Mouse (Mus musculus) urinary bladder, adult 2 months (tissue): ENCODE results near the gene St6galnac6. TPM values are rescaled to one million over a fixed set of nuclear protein-coding genes. Genes with fewer than 3 reads are reported as not detected.

ENCODE experiments used
- DNase-seq: peaks from one replicate; pipeline ENCODE4 v3.0.0; 2022; ENCODE audit warnings: low spot score
- polyA plus RNA-seq: library from polyadenylated mRNA; depleted of rRNA; stranded (reverse); fragments of >200 nt; gene quantifications from 2 replicates; pipeline ENCODE4 v1.2.3, GENCODE M21; 2012

Gene St6galnac6
- polyA plus RNA-seq, 1 experiment: 20.8 TPM

DNA sequence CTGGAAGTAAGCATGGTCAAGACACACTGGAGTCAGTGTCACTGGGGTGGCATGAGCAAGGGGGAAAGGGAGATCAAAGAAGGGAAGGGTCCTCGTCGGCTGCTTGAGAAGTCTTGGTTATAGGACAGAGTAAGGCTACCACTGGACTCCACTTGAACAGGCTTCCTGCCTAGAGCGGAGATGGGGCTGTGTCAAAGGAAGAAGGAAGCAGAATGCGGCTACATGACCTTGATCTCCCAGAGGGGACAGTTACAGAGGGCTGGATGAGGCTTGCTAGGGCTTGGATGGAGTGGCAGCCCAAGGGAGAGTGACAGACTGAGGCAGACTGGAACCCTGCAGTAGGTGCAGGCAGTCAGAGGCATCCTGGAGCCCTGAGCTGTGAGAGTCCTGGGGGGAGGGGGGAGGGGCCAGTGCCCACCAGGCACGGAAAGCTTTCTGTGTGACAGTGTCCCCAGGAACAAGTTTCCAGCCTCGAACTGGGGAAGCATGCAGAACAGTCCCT, 41.1 kb downstream of the St6galnac6 start:
- no peak for DNase-seq

DNA sequence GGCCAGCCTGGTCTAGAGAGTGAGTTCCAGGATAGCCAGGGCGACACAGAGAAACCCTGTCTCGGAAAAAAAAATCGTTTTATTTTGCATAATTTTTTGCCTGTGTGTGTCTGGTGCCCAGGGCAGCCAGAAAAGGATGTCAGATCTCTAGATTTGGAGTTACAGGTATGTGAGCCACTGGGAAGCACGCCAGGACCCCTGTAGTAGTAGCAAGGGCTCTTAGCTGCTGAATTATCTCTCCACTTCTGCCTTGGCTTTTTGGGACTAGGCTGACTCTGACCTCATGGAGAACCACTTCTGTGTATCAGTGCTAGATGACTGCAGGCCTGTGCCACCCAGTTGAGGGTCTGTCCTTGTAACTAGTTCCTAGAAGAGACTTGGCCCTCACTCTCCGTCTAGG, 42.3 kb downstream of the St6galnac6 start:
- no peak for DNase-seq

DNA sequence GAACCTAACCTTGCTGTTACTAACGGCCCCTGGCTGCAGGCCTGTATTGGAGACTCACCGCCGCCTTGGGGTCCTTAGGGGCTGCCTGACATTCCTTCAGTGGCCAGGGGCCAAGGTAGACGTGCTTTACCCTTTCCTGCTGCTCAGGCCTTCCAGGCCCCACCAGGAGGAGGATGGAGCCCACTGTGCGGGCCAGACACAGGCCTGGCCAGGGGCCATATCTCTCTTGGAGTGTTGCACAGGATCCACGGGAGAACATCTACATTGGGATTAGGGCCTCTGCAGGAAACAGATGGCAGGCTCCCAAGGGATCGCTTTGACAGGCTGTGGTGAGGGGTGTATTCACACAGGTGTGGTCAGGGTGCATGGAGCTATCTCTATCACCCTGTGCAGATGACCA, 43.3 kb downstream of the St6galnac6 start:
- no peak for DNase-seq

DNA sequence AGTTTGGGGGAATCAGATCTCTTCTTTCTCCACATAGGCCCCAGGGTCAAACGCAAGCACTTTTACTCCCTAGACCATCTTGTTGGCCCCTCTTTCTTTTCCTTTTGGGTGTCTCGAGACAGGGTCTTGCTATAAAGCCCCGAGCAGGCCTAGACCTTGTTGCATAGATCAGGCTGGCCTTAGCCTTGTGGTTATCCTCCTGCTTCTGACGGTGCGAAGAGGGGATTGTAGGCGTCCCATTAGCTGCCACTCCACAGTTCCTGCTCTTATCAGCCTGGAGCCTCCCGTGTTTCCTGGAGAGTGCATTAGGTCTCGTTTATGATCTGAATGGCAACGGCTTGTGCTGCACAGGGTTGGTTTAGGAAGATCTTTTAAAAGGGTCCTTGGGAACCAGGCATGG, 44.6 kb downstream of the St6galnac6 start:
- DNase-seq: no peak

DNA sequence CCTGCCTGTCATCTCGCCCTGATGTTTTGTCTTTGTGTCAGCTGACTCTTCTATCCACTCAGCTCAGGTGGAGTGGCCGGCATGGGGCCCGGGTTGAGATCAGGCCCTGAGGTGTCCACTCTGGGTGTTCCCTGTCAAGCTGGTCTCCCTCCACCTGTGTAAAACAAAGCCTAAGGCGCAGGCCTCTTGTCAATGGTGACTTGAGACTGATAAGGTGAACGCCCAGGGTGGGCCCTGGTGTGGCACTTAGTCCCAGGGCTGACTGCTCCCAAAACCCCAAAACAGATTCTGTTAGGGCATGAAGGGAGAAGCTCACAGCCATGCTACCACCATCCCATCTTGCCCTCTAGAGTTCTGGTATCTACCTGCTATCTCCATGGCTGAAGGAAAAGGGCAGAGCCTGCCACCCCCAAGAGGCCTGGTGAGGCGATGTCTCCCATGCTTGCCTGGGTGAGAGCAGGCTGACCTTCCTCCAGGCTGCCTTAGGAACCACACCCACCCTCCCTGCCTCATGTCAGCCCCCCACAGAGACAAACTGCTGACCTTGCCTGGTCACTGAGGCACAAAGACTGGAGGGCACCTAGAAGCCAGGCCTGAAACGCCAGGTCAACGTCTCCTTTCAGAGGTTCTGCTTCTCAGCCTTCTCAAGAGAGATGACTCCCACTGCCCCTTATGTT, 45.4 kb downstream of the St6galnac6 start:
- DNase-seq: no peak

DNA sequence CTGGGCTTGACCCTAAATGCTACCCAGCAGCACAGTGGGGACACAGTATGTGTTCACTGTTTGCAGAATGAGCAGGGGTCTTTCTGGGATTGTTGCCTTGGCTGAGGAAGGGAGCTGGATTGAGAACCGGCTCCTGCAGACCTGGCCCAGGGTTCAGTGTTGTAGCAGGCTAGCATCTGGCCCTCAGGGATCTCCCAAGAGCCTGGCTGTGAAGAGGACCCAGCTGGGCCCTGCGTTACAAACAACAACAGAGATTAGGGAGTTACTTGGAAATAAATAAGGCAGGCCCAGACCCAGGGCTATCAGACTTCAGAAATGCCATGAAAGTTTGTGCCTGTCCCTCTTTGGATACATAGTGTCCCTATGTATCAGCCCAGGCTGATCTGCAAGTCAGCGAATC, 46.1 kb downstream of the St6galnac6 start:
- DNase-seq: no peak

DNA sequence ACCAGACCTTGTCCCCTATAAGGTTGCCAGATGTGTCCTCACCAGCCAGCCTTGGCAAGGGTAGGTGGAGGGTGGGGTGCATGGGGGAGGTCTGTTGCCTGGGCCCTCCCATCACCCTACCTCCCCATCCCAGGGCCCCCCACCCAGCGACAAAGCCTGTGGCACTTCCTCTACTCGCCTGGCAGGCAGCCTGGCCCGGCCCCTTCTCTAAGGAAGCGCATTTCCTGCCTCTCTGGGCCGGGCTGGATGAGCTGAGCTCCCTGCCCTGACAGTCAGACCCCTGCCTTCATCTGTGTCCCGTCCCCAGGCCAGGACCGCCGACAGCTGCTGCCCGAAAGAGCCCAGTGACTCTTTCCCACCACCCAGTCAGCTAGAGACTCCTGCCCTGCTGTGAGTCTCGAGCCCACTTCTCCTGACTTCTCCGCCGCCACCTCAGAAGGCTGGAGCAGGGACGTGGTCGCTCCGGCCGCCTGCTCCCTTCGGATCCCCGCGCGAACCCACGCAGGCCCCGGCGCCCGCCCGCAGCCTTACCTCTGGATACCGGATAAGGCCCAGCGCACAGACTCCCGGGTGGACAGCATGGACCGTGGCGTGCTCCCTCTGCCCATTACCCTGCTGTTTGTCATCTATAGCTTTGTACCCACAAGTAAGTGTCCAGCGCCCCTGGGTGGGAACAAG, 47.0 kb downstream of the St6galnac6 start, which contains the start of gene Eng:
TSS of gene Eng (plus strand) at position 217 of the 678 bp plus-strand sequence.
- no peak for DNase-seq

DNA sequence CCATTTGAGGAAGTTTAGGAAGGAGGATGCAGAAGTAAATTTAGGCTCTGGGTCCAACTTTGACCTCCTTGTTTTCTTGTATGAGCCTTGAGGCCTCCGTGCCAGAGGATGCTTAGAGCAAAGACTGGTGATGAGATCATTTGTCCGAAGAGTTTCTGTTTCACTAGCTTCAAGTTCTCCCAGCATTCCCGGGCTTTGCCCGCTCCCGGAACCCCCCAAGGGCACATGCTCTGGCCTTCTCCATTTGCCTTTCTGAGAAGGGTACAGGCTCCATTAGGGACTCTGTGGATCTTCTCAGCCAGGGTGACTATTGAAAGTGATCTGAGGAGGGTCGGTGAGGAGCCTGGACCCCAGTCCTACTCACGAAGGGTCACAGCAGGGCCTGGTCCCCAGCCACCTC, 47.9 kb downstream of the St6galnac6 start:
- no peak for DNase-seq

DNA sequence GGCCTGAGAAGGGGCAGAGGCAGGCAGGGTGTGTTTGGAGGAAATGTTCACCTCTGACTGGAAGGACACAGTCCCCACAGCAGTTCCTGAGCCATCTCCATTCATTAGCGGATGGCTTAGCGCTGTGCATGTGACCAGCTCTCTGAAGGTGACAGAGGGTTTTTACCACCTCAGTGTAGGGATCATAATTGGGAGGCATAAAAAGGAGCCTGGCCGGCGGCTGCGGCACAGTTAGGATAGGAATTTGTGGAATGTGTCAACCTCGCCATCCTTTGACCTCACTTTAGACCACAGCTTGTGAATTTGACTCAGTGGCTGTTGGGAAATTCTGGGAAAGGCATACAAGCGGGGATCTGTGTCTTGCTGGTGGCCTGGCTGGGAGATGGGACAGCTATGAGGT, 54.3 kb downstream of the St6galnac6 start:
- no peak for DNase-seq

DNA sequence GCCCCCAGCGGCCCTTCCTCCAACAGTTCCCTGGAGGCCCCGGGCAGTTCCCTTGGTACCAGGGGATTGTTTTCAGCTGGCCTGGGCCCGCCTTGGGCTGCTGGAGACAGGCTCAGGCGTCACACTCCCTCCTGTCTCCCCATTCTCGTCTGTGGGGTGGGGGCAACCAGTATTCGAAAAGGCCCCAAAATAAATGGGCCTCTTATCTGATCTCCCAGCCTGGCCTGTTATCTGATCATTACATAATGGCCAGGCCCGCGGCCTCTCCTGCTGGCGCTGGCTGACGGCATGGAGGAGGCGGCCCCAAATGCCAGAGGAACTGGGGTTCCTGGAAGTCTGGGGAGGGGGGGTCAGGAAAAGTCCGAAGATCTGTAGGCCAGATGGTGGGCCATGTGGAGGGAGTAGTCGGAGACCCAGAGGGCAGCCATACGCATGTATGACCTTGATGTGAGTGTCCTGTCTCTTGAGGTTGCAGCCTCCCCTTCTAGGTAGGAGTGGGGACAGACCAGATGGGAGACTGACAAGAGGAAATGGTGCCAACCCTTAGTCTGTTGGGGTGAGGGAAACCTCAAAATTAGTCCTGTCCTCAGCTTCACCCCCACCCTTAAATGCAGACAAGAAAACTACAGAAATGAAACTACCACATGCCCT, 55.4 kb downstream of the St6galnac6 start:
- no peak for DNase-seq

DNA sequence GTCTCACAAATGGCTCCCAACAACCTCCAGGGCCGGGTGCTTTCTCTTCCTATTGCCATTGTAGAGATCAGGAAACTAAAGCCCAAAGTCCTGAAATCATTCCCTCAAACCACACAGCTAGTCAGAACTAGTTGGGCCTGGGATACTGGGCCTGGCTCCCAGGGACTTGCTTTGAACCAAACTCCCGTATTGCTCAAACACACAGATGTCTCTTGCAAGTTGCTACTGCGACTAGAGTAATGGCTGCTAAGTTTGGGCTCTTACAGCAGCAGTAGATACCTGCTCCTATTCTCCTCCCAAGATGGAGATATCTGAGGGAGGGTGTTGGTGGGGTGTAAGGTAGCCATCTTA, 55.9 kb downstream of the St6galnac6 start:
- DNase-seq: no peak

DNA sequence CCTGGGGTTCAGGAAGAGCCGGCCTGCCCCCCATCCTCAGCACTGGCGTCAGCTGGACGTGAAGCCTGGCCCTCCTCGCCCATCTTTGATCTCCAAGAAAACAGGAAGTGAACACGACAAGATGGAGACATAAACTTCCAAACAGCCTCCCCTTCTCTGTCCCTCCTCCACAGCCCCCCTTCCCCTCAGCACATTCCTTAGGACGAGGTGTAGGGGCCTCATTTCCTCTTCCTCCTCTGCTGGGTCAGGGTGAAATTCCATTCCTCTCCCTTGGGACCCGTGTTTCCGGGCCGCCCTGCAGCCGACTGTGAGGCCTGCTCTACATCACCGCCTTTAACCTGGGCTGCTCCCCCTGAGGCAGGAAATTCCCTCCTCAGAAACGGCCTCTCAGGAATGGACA, 56.3 kb downstream of the St6galnac6 start:
- no peak for DNase-seq

DNA sequence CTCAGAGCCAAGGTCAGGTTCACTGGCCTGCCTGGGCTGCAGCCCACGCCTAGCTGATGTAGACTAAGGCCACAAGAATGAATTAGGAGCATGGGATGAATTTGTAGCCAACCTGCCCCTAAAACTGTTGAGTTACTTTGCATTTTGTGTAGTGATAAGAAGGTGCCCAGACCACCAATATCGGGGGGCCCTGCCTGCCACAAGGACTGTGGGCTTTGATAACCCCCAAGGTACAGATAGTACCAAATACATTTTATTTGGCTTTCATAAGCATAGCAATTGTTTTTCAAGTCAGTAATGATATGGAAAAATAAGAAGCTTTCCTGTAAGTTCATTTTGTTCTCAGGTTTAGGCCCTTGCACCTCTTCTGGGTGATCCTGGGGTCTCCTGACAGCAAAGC, 59.4 kb downstream of the St6galnac6 start:
- DNase-seq: no peak

DNA sequence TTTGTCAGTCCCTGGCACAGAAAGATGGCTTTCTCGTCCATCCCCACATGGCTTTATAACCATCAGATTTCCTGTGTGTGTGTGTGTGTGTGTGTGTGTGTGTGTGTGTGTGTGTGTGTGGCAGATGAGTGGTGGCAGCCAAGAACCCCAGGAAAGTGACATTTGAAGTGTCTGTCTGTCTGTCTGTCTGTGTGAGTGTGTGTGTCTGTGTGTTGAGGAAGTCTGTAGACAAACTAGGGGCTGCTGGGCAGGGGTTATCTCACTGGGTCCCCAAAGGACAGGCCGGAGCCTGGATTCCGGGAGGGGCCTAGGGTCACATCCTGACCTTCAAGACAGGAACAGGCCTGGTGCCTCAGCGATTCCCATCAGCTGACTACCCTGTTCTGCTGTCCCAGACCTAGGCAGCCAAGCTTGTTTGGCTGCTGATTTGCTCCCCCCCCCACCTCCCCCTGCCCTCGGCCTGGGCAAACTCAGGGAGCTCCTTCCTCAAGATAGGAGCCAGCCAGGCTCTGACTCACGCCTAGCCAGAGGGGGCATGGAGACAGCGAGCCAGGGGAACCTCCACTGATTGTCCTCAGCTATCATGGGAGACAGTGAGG, 62.1 kb downstream of the St6galnac6 start:
- no peak for DNase-seq

DNA sequence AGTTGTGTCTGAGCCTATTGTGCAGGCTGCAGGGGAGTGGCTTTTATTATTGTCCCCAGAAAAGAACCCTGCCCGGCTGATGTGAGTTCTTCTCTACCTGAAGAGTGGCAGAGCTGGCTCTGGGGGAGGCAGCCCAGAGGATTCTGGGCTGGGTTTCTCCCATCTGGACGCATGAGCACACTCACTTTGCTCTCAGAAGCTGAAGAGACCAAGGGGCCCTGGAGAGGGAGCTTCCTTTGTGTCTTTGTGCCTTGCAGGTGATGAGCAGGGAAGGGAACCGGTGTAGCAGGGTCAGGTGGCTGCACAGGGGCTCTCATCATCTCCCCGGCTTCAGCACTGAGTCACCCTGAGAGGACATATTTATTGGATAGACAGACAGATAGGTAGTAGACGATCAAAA, 62.8 kb downstream of the St6galnac6 start:
- DNase-seq: no peak

DNA sequence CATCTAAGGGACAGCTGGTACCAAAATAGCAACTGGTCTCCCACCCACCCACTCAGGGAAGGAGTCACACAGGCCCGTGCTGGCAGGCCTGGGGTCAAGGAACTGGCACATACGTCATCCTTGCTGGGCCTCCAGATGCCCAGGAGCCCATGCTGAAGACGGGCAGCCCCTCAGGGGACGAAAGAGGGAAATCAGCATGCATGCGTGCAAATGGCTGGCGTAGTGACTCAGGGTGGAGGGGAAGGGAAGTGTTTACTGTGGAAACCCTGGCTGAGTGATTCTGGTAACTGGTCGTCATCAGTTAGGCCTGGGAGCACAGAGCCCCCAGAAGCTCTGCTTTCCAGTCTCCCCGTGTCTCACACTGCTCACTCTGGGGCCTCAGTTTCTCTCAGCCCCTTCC, 65.8 kb downstream of the St6galnac6 start:
- DNase-seq: no peak

DNA sequence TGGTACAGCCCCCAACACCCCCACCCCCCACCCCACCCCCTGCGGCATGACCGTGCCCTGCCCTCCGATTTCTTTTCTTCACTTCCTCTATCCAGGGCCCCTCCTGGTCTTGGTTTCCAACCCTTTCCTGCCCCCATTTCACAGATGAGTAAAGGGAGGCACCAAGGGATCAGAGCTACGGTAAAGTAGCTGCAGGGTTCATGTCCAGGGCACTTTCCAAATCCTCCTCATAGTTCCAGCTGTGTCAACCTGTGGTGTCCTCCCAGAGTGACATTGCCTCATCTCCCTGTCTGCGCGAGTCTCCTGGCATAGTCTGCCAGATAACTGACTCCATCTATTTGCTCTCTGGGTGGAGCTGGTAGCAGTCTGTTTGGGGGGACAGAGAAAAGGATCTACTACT, 66.3 kb downstream of the St6galnac6 start:
- DNase-seq: no peak

DNA sequence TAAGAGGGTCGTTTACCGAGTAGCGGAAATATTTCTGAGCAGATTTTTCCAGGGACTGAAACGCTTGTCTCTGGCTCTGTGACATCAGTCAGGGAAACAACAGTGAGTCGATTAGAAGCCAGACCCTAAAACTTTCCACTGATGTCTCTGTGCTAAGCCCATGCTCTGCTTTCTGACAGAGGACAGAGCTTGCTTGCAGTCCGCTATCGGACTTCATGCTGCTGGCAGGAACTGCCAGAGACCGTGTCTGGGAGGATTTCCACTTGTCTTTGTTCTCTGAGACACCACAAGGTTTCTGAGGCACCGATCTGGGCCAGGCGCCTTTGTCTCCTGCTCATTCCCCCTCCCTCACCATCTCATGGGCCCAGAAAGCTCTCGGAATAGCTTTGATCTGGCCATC, 68.3 kb downstream of the St6galnac6 start:
- no peak for DNase-seq

DNA sequence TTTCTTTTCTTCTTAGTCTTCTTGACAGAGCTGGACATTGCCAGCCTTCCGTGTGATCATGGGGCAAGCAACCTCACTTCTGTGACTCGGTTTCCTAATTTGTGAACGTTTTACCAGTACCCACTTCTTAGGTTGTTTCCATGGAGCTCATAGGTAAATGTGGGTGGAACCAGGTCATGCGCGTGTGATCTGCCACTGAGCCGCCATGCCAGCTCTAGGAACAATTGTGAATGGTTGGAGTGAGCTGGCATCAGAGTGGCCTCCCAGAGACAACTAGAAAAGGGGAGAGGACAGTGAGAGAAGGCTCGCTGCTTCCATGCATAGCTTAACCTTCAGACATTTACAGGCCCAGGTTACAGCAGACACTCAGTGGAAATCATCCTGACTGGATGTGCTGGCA, 68.7 kb downstream of the St6galnac6 start:
- DNase-seq: no peak

DNA sequence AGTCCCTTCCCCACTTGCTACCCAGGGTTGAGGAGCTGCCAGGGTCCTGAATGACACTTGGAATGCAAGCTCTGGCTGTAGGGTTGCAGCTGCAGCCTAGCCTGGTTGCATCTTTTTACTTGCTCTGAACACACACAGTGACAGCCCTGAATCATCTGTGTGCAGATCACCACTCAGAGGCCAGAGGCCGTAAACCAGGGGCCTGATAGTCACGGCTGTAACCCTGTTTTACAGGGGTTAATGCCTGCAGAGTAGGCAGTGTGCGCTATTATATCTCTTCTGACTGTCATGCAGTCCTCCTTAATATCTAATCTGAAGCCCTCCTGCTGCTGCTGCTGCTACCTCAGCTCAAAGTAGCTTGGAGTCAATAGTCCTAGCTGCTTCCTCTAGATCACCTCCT, 70.4 kb downstream of the St6galnac6 start:
- no peak for DNase-seq
